Mouse (Mus musculus) neutrophil, adult 5-6 weeks (primary cell): Measurements from ENCODE around the gene Prkab1. TPM values are rescaled to one million over a fixed set of nuclear protein-coding genes. Genes with fewer than 3 reads are reported as not detected.

ENCODE experiments used
- ATAC-seq: fragments of 151-379, 151-347 bp; 2 replicates; pipeline ENCODE4 v1.8.0; 2017; ENCODE audit warnings: mild to moderate bottlenecking, moderate TSS enrichment; ENCODE audit not compliant: insufficient number of reproducible peaks, poor library complexity, low FRiP score, severe bottlenecking; ENCODE audit errors: extremely low read depth
- total RNA-seq: library from RNA; stranded (forward); fragments of 200-1000 nt; gene quantifications from 2 replicates; pipeline ENCODE4 v1.2.3, GENCODE M21; 2017

Prkab1 gene
- total RNA-seq, 1 experiment from 2014 or later, result 48.2 TPM

- no peak for ATAC-seq
These were observed 2.8 kb downstream of the Prkab1 start for GRCm38 (mm10) chr5:116021552-116021951.

GRCm38 (mm10) chr5:116019371-116019770 lies 4.9 kb downstream of the Prkab1 start:
- ATAC-seq, result no peak

DNA sequence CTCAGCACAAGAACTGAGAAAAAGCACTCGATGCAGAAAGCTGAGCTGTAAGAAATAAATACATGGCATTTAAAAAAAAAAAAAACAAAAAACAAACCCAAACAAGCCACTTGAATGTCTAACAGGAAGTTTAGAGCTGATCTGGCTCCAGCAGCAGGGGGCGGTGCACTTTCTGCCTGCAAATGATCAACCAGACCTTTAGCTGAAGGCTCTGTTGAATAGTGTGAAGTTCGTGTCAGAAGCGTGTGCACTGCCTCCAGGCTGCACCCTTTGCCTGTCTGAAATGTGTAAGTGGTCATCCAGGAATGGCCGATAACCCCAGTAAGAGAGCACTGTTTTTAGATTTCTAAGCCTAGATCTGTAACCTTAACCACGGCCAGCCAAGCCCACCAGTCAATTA lies 5.5 kb downstream of the Prkab1 start:
- ATAC-seq, result no peak

- ATAC-seq, result no peak
These were observed 6.1 kb downstream of the Prkab1 start for GRCm38 (mm10) chr5:116018196-116018595.

- no peak for ATAC-seq
These were observed 6.9 kb downstream of the Prkab1 start for GRCm38 (mm10) chr5:116017391-116017790.

DNA sequence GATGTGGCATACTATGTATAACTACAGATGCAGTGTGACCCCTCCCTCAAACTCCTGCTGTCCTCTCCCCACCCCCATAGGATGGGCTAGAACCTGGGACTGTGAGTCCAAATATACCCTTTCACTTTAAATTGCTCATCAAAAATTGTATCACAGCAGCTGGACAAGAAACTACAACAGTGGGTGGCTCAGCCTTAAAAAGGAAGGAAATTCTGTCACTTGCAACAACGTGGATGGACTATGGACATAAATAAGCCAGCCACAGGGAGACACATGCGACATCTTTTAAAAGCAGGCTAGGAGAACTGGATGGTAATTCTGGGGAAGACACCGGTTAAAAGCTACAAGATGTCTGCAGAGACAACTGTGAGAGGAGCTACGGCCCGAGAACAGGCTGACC lies 7.8 kb downstream of the Prkab1 start:
- no peak for ATAC-seq

GRCm38 (mm10) chr5:116014237-116014636 lies 10.1 kb downstream of the Prkab1 start:
- no peak for ATAC-seq

DNA sequence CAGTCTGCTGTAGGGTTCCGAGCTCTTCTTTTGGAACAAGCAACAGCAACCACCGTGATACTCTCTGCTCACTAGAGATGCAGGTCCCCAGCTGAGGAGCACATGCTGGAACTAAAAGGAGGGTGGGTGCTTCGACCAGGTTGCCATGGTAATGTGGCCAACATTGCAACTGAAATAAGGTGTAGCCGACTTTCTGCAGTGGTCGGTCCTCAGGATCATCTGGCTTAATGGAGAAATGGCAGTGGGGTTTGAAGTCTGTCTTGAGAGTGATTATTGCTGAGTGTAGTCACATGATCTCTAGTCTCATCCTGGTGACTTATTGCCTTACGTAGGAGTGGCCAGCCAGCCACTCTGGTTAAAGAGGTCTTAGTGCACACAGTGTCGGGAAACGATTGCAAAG lies 10.5 kb downstream of the Prkab1 start:
- no peak for ATAC-seq

GRCm38 (mm10) chr5:116012503-116012902 lies 11.8 kb downstream of the Prkab1 start:
- ATAC-seq, result no peak

- ATAC-seq, result no peak
These were observed 12.6 kb downstream of the Prkab1 start for GRCm38 (mm10) chr5:116011700-116012099.

DNA sequence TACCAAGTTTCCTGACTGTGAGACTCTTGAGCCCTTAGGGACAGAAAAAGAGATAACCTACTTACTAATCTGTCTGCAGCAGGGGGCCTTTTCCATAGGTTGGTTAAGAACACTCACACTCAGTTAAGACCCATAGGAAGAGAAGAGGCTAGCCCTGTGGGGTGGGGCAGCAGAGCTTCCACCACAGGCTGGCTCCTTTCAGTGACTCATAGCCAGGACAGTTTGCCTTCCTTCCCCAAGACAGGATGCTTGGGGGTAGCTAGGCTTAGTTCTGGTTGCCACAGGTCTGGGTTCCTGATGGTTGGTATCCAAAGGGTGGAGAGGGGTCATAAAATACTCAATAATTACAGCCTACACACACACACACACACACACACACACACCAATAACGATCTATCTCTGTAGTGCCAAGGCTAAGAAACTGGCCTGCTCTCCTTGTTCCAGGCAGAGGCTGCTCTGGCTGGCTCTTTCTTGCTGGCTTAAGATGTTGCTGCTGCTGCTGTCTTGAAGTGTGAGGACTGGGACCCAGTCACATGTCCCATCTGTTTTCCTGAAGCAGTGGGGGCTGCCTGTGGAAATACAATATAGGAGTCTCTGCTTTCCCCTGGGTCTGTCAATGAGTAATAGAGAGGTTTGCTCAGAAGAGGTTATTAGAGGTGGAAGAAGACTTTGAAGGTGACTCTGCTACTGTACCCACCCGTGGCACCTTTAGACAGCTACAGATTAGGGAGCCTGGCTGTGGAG lies 14.3 kb downstream of the Prkab1 start:
- ATAC-seq, result no peak

DNA sequence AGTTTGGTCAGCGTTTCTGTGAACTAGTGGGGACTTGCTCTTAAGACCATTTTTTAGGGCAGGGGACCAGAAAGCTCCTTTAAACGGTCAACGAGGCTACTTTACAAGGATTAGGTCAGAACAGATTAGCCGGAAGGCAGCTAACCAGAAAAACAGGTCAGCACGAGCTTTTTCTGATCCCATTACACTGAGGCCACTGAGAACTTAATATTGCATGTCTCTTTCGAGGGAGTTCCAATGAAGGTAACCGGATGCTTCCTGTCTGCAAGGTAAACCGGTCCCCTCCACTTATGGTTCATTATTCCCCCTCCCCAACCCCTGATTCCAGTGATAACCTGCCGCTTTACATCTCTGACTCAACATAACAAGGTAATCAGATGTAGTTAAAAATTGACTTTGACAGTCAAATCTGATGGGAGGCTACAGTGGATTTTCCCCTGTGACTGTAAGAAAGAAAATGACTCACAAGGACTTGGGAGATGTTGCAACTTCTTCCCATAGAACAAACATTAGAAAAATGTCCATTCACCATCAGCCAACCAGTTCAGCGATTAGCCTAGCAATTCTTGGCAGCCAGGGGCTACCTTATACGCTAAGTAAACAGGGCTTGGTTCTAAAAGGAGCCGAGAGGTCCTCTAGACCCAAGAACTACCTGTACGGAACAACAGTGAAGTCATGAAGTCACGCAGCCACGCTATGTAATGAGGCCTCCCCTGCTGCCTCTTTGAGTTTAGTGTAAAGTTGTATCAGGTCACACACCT lies 15.0 kb downstream of the Prkab1 start:
- no peak for ATAC-seq

DNA sequence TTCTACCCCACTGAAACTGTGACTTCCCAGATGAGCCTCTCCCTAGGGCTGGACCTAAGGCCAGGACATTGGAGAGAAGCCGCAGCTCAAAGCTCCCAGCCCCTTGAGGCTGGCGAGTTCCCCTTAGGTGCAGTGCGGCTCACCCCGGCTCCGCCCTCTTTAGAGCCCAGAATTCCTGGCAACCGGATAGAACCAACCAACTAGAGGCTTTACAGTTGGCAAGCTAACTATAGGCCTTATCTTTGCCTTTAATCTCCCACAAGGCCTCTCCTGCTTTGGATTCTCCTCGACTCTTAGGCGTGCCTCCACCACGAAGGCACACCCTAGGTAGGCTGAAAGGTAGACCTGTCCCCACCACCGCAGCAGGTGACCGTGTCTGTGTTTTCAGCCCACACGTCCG lies 16.6 kb downstream of the Prkab1 start:
- no peak for ATAC-seq

- no peak for ATAC-seq
These were observed 17.8 kb downstream of the Prkab1 start for GRCm38 (mm10) chr5:116006324-116007099.

DNA sequence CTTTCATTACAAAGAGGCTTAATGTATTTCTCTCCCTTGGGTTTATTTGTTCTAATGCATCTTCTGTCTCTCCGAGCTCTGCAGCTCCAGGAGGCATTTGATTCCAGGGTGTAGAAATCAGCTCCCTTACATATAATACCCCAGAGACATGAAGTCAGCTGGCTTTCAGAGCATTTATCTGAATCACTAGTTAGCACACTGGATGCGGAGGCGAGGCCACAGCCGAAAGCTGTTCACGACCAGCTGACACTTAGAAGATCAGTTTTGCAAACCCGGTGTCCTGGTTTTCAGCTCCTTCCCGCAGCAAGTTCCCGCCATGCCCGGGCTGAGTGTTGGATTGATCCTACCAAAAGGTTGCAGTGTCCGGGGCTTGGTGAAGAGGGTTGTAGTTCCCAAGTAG lies 20.0 kb downstream of the Prkab1 start:
- no peak for ATAC-seq

DNA sequence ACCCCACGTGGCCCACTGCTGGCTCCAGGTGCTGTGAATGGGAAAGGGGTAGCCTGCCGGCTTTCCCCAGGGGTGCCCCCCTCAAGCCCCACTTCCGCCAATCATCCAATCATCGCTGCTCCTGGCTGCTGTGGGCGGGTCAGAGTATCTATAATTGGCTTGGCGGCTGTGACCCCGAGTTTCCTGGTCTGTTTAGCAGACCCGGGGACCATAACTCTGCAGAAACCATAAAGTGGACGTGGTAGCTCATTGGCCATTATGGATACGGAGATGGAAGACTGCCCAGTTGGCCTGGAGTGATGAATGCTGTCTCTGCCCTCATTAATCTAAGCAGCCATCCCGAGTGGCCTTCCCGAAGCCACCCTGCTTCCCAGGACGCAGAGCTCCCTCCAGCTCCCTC lies 20.5 kb downstream of the Prkab1 start:
- no peak for ATAC-seq

DNA sequence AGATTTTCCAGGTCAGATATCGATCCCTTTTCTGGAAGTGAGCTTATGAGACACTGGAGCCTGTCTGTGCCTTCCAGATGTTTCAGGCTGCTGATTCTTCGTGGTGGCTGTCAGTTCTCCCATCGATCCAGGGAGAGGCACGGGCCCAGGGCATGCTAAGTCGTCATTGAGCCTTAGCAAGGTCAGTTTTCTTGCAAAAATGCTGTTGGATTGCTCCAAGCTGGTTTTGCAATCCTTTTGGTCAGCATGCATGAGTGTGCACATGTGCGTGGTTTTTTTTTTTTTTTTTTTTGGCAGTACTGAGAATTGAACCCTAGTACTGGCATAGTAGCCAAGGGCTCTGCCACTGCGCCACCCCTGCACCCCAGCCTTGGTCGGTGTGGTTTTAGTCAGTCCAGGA lies 21.2 kb downstream of the Prkab1 start:
- no peak for ATAC-seq

GRCm38 (mm10) chr5:115997376-115997775 lies 26.9 kb downstream of the Prkab1 start:
- ATAC-seq, result no peak

DNA sequence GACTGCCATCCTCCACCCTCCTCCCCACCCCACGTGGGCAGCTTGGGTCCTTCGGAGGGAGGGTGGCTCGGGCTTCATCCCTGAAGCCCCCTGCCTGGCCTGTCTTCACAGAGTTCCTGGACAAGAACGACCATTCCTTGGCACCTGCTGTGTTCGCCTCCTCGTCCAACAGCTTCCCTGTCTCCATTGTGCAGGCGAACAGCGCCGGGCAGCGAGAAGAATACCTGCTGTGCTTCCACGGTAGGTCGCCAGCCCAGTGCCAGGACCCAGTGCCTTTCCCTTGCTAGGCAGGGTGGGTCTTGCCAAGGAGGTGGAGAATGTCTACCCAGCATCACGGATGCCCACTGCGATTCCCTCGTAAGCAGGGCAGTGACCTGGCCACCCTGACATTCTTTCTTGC lies 30.2 kb downstream of the Prkab1 start:
- no peak for ATAC-seq

GRCm38 (mm10) chr5:115991717-115992116 lies 32.6 kb downstream of the Prkab1 start:
- ATAC-seq, result no peak
